Mouse (Mus musculus) bone marrow macrophage, adult 2 months (primary cell): Measurements from ENCODE around the gene Smpd4.

ENCODE experiments used
- CTCF ChIP-seq: IDR thresholded peaks from 2 replicates; pipeline ENCODE4 v1.5.1; 2012; ENCODE audit warnings: low read depth, mild to moderate bottlenecking, low read length, moderate library complexity
- POLR2A ChIP-seq: IDR thresholded peaks from 2 replicates; pipeline ENCODE4 v1.6.1; 2012; ENCODE audit warnings: mild to moderate bottlenecking, low read depth, low read length, borderline replicate concordance

- TF ChIP-seq POLR2A (no peak), CTCF (no peak)
Measured at GRCm38 (mm10) chr16:17575870-17576824, 43.0 kb upstream of the Smpd4 start.
